Mouse (Mus musculus): ENCODE measurements at regions not wholly inside any gene's neighbourhood (a gene's known extent, or its start where the extent isn't known, plus 50 kb on each side); places are given as distances from the start of the nearest gene placed in this dataset.

GRCm38 (mm10) chr7:71040846-71041245 lies 310.4 kb downstream of the Gm10295 start:
- Histone ChIP-seq H3K4me2 (ENCODE audit: low read depth, low read length) (no peak overlapping the region), H3K27ac (ENCODE audit: low read length) (no peak overlapping the region), H3K36me3 (ENCODE audit: control insufficient read depth, insufficient read depth, low read length) (no peaks in the 10 kb centered on the region), H3K9ac (ENCODE audit: low read depth, low read length) (no peak overlapping the region), H3K4me1 (ENCODE audit: control insufficient read depth, insufficient read depth, low read length) (no peaks in the 10 kb centered on the region), H3K4me3 (ENCODE audit: low read length) (no peak overlapping the region), H3K27me3 (replicated peaks; ENCODE audit: control insufficient read depth, insufficient read depth, low read length) (no peaks in the 10 kb centered on the region), H3K9me3 (ENCODE audit: control insufficient read depth, low read length) (no peaks in the 10 kb centered on the region)
- no peak for ATAC-seq
- WGBS = 82% methylated on average over 3 of the region's 3 CpGs

GRCm38 (mm10) chr7:71038537-71038936 lies 312.7 kb downstream of the Gm10295 start:
- WGBS = 48% methylated on average over 5 of the region's 5 CpGs
- Histone ChIP-seq H3K9me3 (ENCODE audit: control insufficient read depth, low read length) (no peaks in the 10 kb centered on the region), H3K36me3 (ENCODE audit: control insufficient read depth, insufficient read depth, low read length) (no peaks in the 10 kb centered on the region), H3K4me3 (ENCODE audit: low read length) (no peak overlapping the region), H3K4me2 (ENCODE audit: low read depth, low read length) (no peak overlapping the region), H3K9ac (ENCODE audit: low read depth, low read length) (no peak overlapping the region), H3K27ac (ENCODE audit: low read length) (no peak overlapping the region), H3K27me3 (replicated peaks; ENCODE audit: control insufficient read depth, insufficient read depth, low read length) (no peaks in the 10 kb centered on the region), H3K4me1 (ENCODE audit: control insufficient read depth, insufficient read depth, low read length) (no peaks in the 10 kb centered on the region)
- no peak for ATAC-seq

GRCm38 (mm10) chr7:71033121-71033520 lies 318.2 kb downstream of the Gm10295 start:
- no peaks in the 10 kb centered on the region for H3K9me3 ChIP-seq (ENCODE audit: control insufficient read depth, low read length)
- ATAC-seq = no peak
- no peak overlapping the region for H3K4me3 ChIP-seq (ENCODE audit: low read length)
- 64% methylated on average over 12 of the region's 12 CpGs for WGBS
- no peaks in the 10 kb centered on the region for H3K27me3 ChIP-seq (replicated peaks; ENCODE audit: control insufficient read depth, insufficient read depth, low read length)
- no peaks in the 10 kb centered on the region for H3K36me3 ChIP-seq (ENCODE audit: control insufficient read depth, insufficient read depth, low read length)
- H3K4me1 ChIP-seq (ENCODE audit: control insufficient read depth, insufficient read depth, low read length) = no peaks in the 10 kb centered on the region
- H3K27ac ChIP-seq (ENCODE audit: low read length) = no peak overlapping the region
- no peak overlapping the region for H3K9ac ChIP-seq (ENCODE audit: low read depth, low read length)
- no peak overlapping the region for H3K4me2 ChIP-seq (ENCODE audit: low read depth, low read length)

- Histone ChIP-seq H3K4me3 (ENCODE audit: low read length) (peak overlapping the region; percentile 29; the same call in 1 of the 2 replicates), H3K4me2 (ENCODE audit: low read depth, low read length) (peak overlapping the region; percentile 55), H3K27ac (ENCODE audit: low read length) (no peak overlapping the region), H3K4me1 (ENCODE audit: control insufficient read depth, insufficient read depth, low read length) (peaks cover 7% of the 10 kb centered on the region), H3K27me3 (replicated peaks; ENCODE audit: control insufficient read depth, insufficient read depth, low read length) (no peaks in the 10 kb centered on the region), H3K9me3 (ENCODE audit: control insufficient read depth, low read length) (peaks cover 4% of the 10 kb centered on the region; the same call in 1 of the 2 replicates), H3K36me3 (ENCODE audit: control insufficient read depth, insufficient read depth, low read length) (no peaks in the 10 kb centered on the region), H3K9ac (ENCODE audit: low read depth, low read length) (no peak overlapping the region)
- ATAC-seq = no peak
- 8% methylated on average over 9 of the region's 9 CpGs for WGBS
Observed at GRCm38 (mm10) chr7:71023946-71024610, 327.2 kb downstream of the Gm10295 start.

DNA sequence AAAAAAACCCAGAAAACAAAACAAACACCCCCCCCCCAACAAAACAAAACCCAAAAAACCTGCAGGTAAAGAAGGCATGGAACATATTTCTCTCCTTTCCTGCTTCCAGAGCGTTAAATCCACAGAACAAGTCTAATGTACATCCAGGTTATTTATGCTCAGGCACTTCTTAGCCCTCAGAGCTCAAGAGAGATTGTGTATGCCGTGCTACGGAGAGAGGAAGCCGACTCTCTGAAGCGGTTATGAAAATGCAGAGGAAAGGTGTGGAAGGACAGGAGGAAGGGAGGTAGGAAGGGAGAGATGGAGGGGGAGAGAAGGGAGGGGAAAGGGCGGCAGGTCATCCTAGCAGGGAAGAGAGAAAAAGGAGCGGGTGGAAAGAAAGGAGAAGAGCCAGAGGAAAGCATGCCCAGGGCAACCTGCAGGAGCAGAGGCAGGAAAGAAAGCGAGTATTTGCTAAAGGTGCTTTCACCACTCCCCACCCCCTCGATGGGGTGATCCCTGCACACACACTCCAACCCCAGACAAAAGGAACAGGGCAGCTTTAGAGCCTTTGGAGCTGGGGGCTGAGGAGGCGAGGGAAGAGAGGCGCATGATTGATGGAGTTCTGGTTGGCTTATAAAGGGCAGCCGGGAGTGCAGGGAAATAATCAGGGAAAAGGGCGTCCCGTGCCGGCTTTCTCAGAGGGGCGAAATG lies 327.9 kb downstream of the Gm10295 start:
- Histone ChIP-seq H3K27me3 (replicated peaks; ENCODE audit: control insufficient read depth, insufficient read depth, low read length) (no peaks in the 10 kb centered on the region), H3K27ac (ENCODE audit: low read length) (no peak overlapping the region)

More for the DNA sequence above, 327.9 kb downstream of the Gm10295 start:
- H3K4me2 ChIP-seq (ENCODE audit: low read depth, low read length) = peak overlapping the region; percentile 55
- no peaks in the 10 kb centered on the region for H3K36me3 ChIP-seq (ENCODE audit: control insufficient read depth, insufficient read depth, low read length)
- ATAC-seq = peak; percentile 31; the same call in 1 of the 2 replicates
- 11% methylated on average over 16 of the region's 16 CpGs for WGBS
- H3K9ac ChIP-seq (ENCODE audit: low read depth, low read length) = no peak overlapping the region
- H3K4me1 ChIP-seq (ENCODE audit: control insufficient read depth, insufficient read depth, low read length) = peaks cover 7% of the 10 kb centered on the region
- H3K4me3 ChIP-seq (ENCODE audit: low read length) = peak overlapping the region; percentile 29
- peaks cover 4% of the 10 kb centered on the region; the same call in 1 of the 2 replicates for H3K9me3 ChIP-seq (ENCODE audit: control insufficient read depth, low read length)
